20 mouse cellular contexts compared by ENCODE assay signal in the genomic region with DNA sequence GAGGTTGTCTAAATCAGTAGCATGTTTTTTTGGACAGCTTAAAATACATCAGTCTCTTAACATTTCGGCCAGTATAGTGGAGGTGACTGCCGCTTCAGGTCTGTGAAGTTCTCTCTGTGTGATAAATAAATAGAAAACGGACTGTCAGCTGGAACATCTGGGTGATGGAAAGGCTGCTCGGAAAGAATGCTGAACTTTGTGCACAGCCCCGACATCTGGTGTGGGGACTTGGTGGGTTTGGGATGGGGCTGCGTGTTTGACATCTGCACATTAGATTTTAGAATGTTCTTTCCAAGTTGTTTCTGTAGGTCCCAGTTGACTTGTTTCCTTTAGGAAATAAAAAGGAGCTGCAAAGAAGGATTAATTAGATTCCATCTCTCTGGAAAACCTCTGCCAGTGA.
A peak's percentile ranks its signal among the peaks of the same experiment; 100 is the strongest.
DNase-seq lines count a peak whose midpoint lies in the region; ATAC-seq and TF ChIP-seq lines count a peak whose summit lies in the region.
"Had no signal": no experiment of that assay in that cellular context is flagged by ENCODE, and none has a peak within 500 bp of the region (broad histone marks: within the 10 kb centered on the region; RNA-seq: fewer than 3 reads in every experiment).

No protein-coding gene starts in this region.

- TF ChIP-seq EP300 in lung, postnatal 0 days (IDR thresholded peaks at IDR 0.05): no peak

- H3K27ac ChIP-seq in embryonic facial prominence, embryonic 13.5 days: 0 out of 2 replicates have a peak overlapping the region, but pooled peaks have one; percentile 18
- H3K27ac ChIP-seq in embryonic facial prominence, embryonic 10.5 days (replicated peaks): no peak overlapping the region
- no peak overlapping the region for H3K27ac ChIP-seq in lung, postnatal 0 days (ENCODE audit: low read length)
- H3K27ac ChIP-seq in limb, embryonic 11.5 days (replicated peaks; ENCODE audit: low read depth, low read length): no peak overlapping the region
- no peak overlapping the region for H3K27ac ChIP-seq in forebrain, embryonic 14.5 days (ENCODE audit: low read depth, low read length)
- H3K27ac ChIP-seq: heart, embryonic 10.5 days; hindbrain, embryonic 15.5 days; limb, embryonic 12.5 days; liver, embryonic 14.5 days; midbrain, embryonic 15.5 days; neural tube, embryonic 13.5 days; stomach, embryonic 15.5 days had no signal

- H3K4me2 ChIP-seq in embryonic facial prominence, embryonic 13.5 days: no peak overlapping the region
- no peak overlapping the region for H3K4me2 ChIP-seq in lung, postnatal 0 days (replicated peaks; ENCODE audit: low read depth, low read length)
- H3K4me2 ChIP-seq in limb, embryonic 11.5 days (ENCODE audit: low read depth, severe bottlenecking): no peak overlapping the region
- no peak overlapping the region for H3K4me2 ChIP-seq in forebrain, embryonic 14.5 days (ENCODE audit: low read length)
- H3K4me2 ChIP-seq: hindbrain, embryonic 15.5 days; limb, embryonic 12.5 days; midbrain, embryonic 15.5 days; neural tube, embryonic 13.5 days; stomach, embryonic 15.5 days had no signal

- 40% methylated on average over 6 of the region's 6 CpGs for WGBS in embryonic facial prominence, embryonic 13.5 days
- WGBS in embryonic facial prominence, embryonic 10.5 days: 73% methylated on average over 6 of the region's 6 CpGs
- WGBS in lung, postnatal 0 days: 39% methylated on average over 6 of the region's 6 CpGs
- 45% methylated on average over 6 of the region's 6 CpGs for WGBS in limb, embryonic 11.5 days
- 87% methylated on average over 6 of the region's 6 CpGs for WGBS in forebrain, embryonic 14.5 days

- TF ChIP-seq CTCF in lung, postnatal 0 days (IDR thresholded peaks at IDR 0.05): no peak

- no peak overlapping the region for H3K4me3 ChIP-seq in embryonic facial prominence, embryonic 13.5 days
- H3K4me3 ChIP-seq in embryonic facial prominence, embryonic 10.5 days: no peak overlapping the region
- H3K4me3 ChIP-seq in lung, postnatal 0 days (ENCODE audit: low read depth, low read length): no peak overlapping the region
- no peak overlapping the region for H3K4me3 ChIP-seq in limb, embryonic 11.5 days (ENCODE audit: low read depth, low read length)
- H3K4me3 ChIP-seq in forebrain, embryonic 14.5 days (ENCODE audit: low read depth, low read length): no peak overlapping the region
- H3K4me3 ChIP-seq: heart, embryonic 10.5 days; hindbrain, embryonic 15.5 days; limb, embryonic 12.5 days; midbrain, embryonic 15.5 days; neural tube, embryonic 13.5 days; stomach, embryonic 15.5 days had no signal

- no peaks in the 10 kb centered on the region for H3K36me3 ChIP-seq in embryonic facial prominence, embryonic 13.5 days
- H3K36me3 ChIP-seq in embryonic facial prominence, embryonic 10.5 days (replicated peaks): no peaks in the 10 kb centered on the region
- H3K36me3 ChIP-seq in lung, postnatal 0 days (ENCODE audit: insufficient read depth, low read length): no peaks in the 10 kb centered on the region
- no peaks in the 10 kb centered on the region for H3K36me3 ChIP-seq in limb, embryonic 11.5 days (ENCODE audit: control insufficient read depth, insufficient read depth, low read length)
- no peaks in the 10 kb centered on the region for H3K36me3 ChIP-seq in forebrain, embryonic 14.5 days (ENCODE audit: control insufficient read depth, insufficient read depth, low read length)
- H3K36me3 ChIP-seq: heart, embryonic 10.5 days; hindbrain, embryonic 15.5 days; limb, embryonic 12.5 days; midbrain, embryonic 15.5 days; neural tube, embryonic 13.5 days; stomach, embryonic 15.5 days had no signal

- DNase-seq in embryonic facial prominence, embryonic 10.5 days (ENCODE audit: low spot score): no peak
- DNase-seq in lung, postnatal 0 days (ENCODE audit: low spot score): peak; percentile 26
- DNase-seq in lung, adult 18-20 months: no peak
- DNase-seq in limb, embryonic 11.5 days (ENCODE audit: low spot score): peak; percentile 33
- no peak for DNase-seq in thymus, adult 18-20 months
- DNase-seq in forebrain, embryonic 14.5 days (ENCODE audit: low spot score): no peak
- DNase-seq: adrenal gland, postnatal 25 days; cerebellum, adult 9-10 months; kidney, adult 2 months; kidney, postnatal 10 days; lung, postnatal 4 days; thymus, postnatal 36 days had no signal

- peaks cover 17% of the 10 kb centered on the region for H3K4me1 ChIP-seq in embryonic facial prominence, embryonic 13.5 days
- H3K4me1 ChIP-seq in embryonic facial prominence, embryonic 10.5 days: no peaks in the 10 kb centered on the region
- H3K4me1 ChIP-seq in lung, postnatal 0 days (ENCODE audit: insufficient read depth, low read depth, low read length): no peaks in the 10 kb centered on the region
- no peaks in the 10 kb centered on the region; the same call in 1 of the 2 replicates for H3K4me1 ChIP-seq in limb, embryonic 11.5 days (ENCODE audit: control insufficient read depth, insufficient read depth, low read length)
- H3K4me1 ChIP-seq in forebrain, embryonic 14.5 days (ENCODE audit: control insufficient read depth, insufficient read depth, low read length): no peaks in the 10 kb centered on the region
- H3K4me1 ChIP-seq: heart, embryonic 10.5 days; hindbrain, embryonic 15.5 days; limb, embryonic 12.5 days; midbrain, embryonic 15.5 days; neural tube, embryonic 13.5 days; stomach, embryonic 15.5 days had no signal

- no peaks in the 10 kb centered on the region for H3K27me3 ChIP-seq in embryonic facial prominence, embryonic 13.5 days
- no peaks in the 10 kb centered on the region for H3K27me3 ChIP-seq in embryonic facial prominence, embryonic 10.5 days (replicated peaks; ENCODE audit: low read depth, poor library complexity, severe bottlenecking)
- no peaks in the 10 kb centered on the region for H3K27me3 ChIP-seq in lung, postnatal 0 days (replicated peaks; ENCODE audit: insufficient read depth, low read length)
- no peaks in the 10 kb centered on the region for H3K27me3 ChIP-seq in limb, embryonic 11.5 days (ENCODE audit: control insufficient read depth, insufficient read depth, low read length)
- no peaks in the 10 kb centered on the region for H3K27me3 ChIP-seq in forebrain, embryonic 14.5 days (replicated peaks; ENCODE audit: control insufficient read depth, insufficient read depth, low read length)
- H3K27me3 ChIP-seq: hindbrain, embryonic 15.5 days; limb, embryonic 12.5 days; midbrain, embryonic 15.5 days; neural tube, embryonic 13.5 days; stomach, embryonic 15.5 days had no signal

- no peak for ATAC-seq in embryonic facial prominence, embryonic 13.5 days (ENCODE audit: insufficient number of reproducible peaks, insufficient read depth, low FRiP score, low TSS enrichment, low read depth)
- ATAC-seq in lung, postnatal 0 days: peak; percentile 38; the same call in 1 of the 2 replicates
- no peak for ATAC-seq in limb, embryonic 11.5 days (ENCODE audit: insufficient number of reproducible peaks, low FRiP score, low TSS enrichment, low read depth)
- ATAC-seq in forebrain, embryonic 14.5 days: no peak
- ATAC-seq: midbrain, embryonic 15.5 days had no signal

- H3K9ac ChIP-seq in embryonic facial prominence, embryonic 13.5 days: no peak overlapping the region
- H3K9ac ChIP-seq in lung, postnatal 0 days (replicated peaks; ENCODE audit: low read depth): no peak overlapping the region
- H3K9ac ChIP-seq in limb, embryonic 11.5 days (ENCODE audit: low read length): no peak overlapping the region
- no peak overlapping the region for H3K9ac ChIP-seq in forebrain, embryonic 14.5 days (ENCODE audit: low read length)
- H3K9ac ChIP-seq: hindbrain, embryonic 15.5 days; limb, embryonic 12.5 days; liver, embryonic 14.5 days; midbrain, embryonic 15.5 days; neural tube, embryonic 13.5 days; stomach, embryonic 15.5 days had no signal

- no peaks in the 10 kb centered on the region for H3K9me3 ChIP-seq in embryonic facial prominence, embryonic 13.5 days
- no peaks in the 10 kb centered on the region for H3K9me3 ChIP-seq in embryonic facial prominence, embryonic 10.5 days
- no peaks in the 10 kb centered on the region for H3K9me3 ChIP-seq in lung, postnatal 0 days (ENCODE audit: low read length)
- H3K9me3 ChIP-seq in limb, embryonic 11.5 days (ENCODE audit: control insufficient read depth, low read length): no peaks in the 10 kb centered on the region
- H3K9me3 ChIP-seq in forebrain, embryonic 14.5 days (replicated peaks; ENCODE audit: control insufficient read depth, low read length): no peaks in the 10 kb centered on the region
- H3K9me3 ChIP-seq: heart, embryonic 10.5 days; hindbrain, embryonic 15.5 days; limb, embryonic 12.5 days; midbrain, embryonic 15.5 days; neural tube, embryonic 13.5 days; stomach, embryonic 15.5 days had no signal

Comparison
In these comparisons a context has a peak if more than half of its experiments do, and no peak if none do; other contexts are left out.
1. DNase-seq: peak in lung, postnatal 0 days (single experiment) and limb, embryonic 11.5 days (single experiment); none in embryonic facial prominence, embryonic 10.5 days (single experiment), lung, adult 18-20 months (0 of 2), thymus, adult 18-20 months (0 of 2) and forebrain, embryonic 14.5 days (single experiment).